Mouse (Mus musculus) brain, embryonic 14.5 days (tissue): Measurements from ENCODE around the gene Calu.

Experiments used
- CTCF ChIP-seq: fragments of 200-500 bp; IDR thresholded peaks from 2 replicates; pipeline ENCODE4 v1.5.1; 2012; ENCODE audit warnings: inconsistent platforms, mild to moderate bottlenecking, moderate library complexity, borderline replicate concordance; ENCODE audit not compliant: insufficient read depth, insufficient read length; ENCODE audit errors: extremely low read depth
- POLR2A ChIP-seq: fragments of 200-500 bp; IDR thresholded peaks from 2 replicates; pipeline ENCODE4 v1.6.1; 2012; ENCODE audit warnings: mild to moderate bottlenecking, inconsistent platforms, borderline replicate concordance; ENCODE audit not compliant: poor library complexity, insufficient read depth, insufficient read length, severe bottlenecking; ENCODE audit errors: extremely low read depth

DNA sequence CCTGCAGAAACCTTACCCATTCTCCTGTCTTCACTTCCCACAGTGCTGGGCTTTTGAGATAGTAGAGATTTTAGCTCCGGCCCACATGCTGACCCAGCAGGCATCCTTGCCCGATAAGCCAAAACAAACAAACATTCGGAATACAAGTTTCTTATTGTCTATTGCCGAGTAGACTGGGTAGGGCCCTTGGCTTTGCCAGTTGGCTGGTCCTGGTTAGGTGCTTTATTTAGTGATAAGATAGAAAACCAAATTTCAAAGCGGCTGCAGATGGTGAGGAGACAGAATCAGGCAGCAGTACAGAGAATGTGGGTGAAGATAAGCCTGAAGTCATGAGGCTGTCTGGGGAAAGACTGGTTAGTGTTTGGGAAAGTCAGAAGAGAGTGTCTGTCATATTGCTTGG lies 4.9 kb downstream of the Calu start:
- no peak for TF ChIP-seq CTCF
- no peak for TF ChIP-seq POLR2A
